Mouse (Mus musculus): ENCODE results near the gene Gabbr1. TPM values are rescaled to one million over a fixed set of nuclear protein-coding genes. Genes with fewer than 3 reads are reported as not detected.

Gabbr1 gene
- polyA plus RNA-seq, 1 experiment from 2014 or later, result 14.5 TPM

DNA sequence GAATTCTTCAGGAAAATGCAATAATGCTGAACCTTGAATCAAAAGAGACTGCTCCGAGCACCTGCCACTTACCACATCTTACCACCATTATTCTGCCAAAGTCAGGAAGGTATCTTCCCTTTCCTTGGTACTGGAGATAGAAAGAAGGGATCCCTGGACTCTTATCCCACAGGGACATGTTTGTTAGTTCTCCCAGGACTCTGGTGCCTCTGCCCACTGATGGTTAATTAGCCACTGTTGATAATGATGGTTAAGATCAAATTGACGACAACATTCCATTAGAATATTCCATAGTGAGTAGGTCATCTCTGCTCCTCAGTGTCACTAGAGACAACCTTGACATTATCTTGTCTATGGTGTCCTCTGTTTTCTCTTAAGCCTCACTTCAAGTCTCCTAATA lies 74.2 kb downstream of the Gabbr1 start, which contains the start of gene Olfr92:
Olfr92 (minus strand) TSS at position 101 of the 400 bp plus-strand sequence.
- H3K9me3 ChIP-seq (ENCODE audit: control insufficient read depth, low read length), result no peaks in the 10 kb centered on the region
- 92% methylated on average over 2 of the region's 2 CpGs for WGBS
- no peaks in the 10 kb centered on the region for H3K27me3 ChIP-seq (ENCODE audit: control insufficient read depth, insufficient read depth, low read length)
- no peak within 1 kb of the TSS for H3K4me2 ChIP-seq
- no peak within 1 kb of the TSS for H3K4me3 ChIP-seq (ENCODE audit: low read depth, low read length)
- no peaks in the 10 kb centered on the region for H3K4me1 ChIP-seq (ENCODE audit: control insufficient read depth, insufficient read depth, low read length)
- H3K27ac ChIP-seq (ENCODE audit: low read depth, low read length), result no peak within 1 kb of the TSS
- H3K36me3 ChIP-seq (ENCODE audit: control insufficient read depth, insufficient read depth, low read length), result no peaks in the 10 kb centered on the region
- H3K9ac ChIP-seq (ENCODE audit: low read length), result no peak within 1 kb of the TSS
- DNase-seq (ENCODE audit: low spot score, missing footprints) (no peak), ATAC-seq (ENCODE audit: low FRiP score) (no peak)

Other genes with a start within 250 kb of the Gabbr1 start
- not detected in 2 replicates for gene H2-M10.6, start 233.8 kb upstream of the Gabbr1 start, polyA plus RNA-seq (2014; fragmentation: Nextera tagmentation; extraction: Ambion mirVana)
- 32.4 and 35.0 TPM in 2 replicates for gene Trim26, start 208.8 kb upstream of the Gabbr1 start, polyA plus RNA-seq (2014; fragmentation: Nextera tagmentation; extraction: Ambion mirVana)
- 0.48 and 0.51 TPM in 2 replicates for gene Trim15, start 178.8 kb upstream of the Gabbr1 start, polyA plus RNA-seq (2014; fragmentation: Nextera tagmentation; extraction: Ambion mirVana)
- 7.7 and 8.1 TPM in 2 replicates for gene Trim10, start 176.4 kb upstream of the Gabbr1 start, polyA plus RNA-seq (2014; fragmentation: Nextera tagmentation; extraction: Ambion mirVana)
- not detected in 2 replicates for gene Trim40, start 155.8 kb upstream of the Gabbr1 start, polyA plus RNA-seq (2014; fragmentation: Nextera tagmentation; extraction: Ambion mirVana)
- gene Trim31, start 147.8 kb upstream of the Gabbr1 start, polyA plus RNA-seq (2014; fragmentation: Nextera tagmentation; extraction: Ambion mirVana), result not detected in 2 replicates
- gene Rnf39, start 103.0 kb upstream of the Gabbr1 start, polyA plus RNA-seq (2014; fragmentation: Nextera tagmentation; extraction: Ambion mirVana), result 0.46 TPM in 2 replicates
- 152 and 157 TPM in 2 replicates for gene Ppp1r11, start 94.2 kb upstream of the Gabbr1 start, polyA plus RNA-seq (2014; fragmentation: Nextera tagmentation; extraction: Ambion mirVana)
- gene Znrd1, start 87.4 kb upstream of the Gabbr1 start, polyA plus RNA-seq (2014; fragmentation: Nextera tagmentation; extraction: Ambion mirVana), result 83.5 and 86.7 TPM in 2 replicates
- 8.5 and 9.4 TPM in 2 replicates for gene Znrd1as, start 87.4 kb upstream of the Gabbr1 start, polyA plus RNA-seq (2014; fragmentation: Nextera tagmentation; extraction: Ambion mirVana)
- gene 2410137M14Rik, start 64.7 kb upstream of the Gabbr1 start, polyA plus RNA-seq (2014; fragmentation: Nextera tagmentation; extraction: Ambion mirVana), result 0.39 TPM in 1 of 2 replicates, not detected in the other
- gene H2-M5, start 56.4 kb upstream of the Gabbr1 start, polyA plus RNA-seq (2014; fragmentation: Nextera tagmentation; extraction: Ambion mirVana), result 0.41 and 0.67 TPM in 2 replicates
- gene Zfp57, start 44.8 kb upstream of the Gabbr1 start, polyA plus RNA-seq (2014; fragmentation: Nextera tagmentation; extraction: Ambion mirVana), result 89.9 and 102 TPM in 2 replicates
- gene Mog, start 22.6 kb upstream of the Gabbr1 start, polyA plus RNA-seq (2014; fragmentation: Nextera tagmentation; extraction: Ambion mirVana), result 0.18 and 0.42 TPM in 2 replicates
- gene Olfr90, start 42.5 kb downstream of the Gabbr1 start, polyA plus RNA-seq (2014; fragmentation: Nextera tagmentation; extraction: Ambion mirVana), result not detected in 2 replicates
- gene Olfr91, start 52.3 kb downstream of the Gabbr1 start, polyA plus RNA-seq (2014; fragmentation: Nextera tagmentation; extraction: Ambion mirVana), result not detected in 2 replicates
- not detected in 2 replicates for gene Olfr92, start 74.1 kb downstream of the Gabbr1 start, polyA plus RNA-seq (2014; fragmentation: Nextera tagmentation; extraction: Ambion mirVana)
- not detected in 2 replicates for gene Olfr93, start 115.5 kb downstream of the Gabbr1 start, polyA plus RNA-seq (2014; fragmentation: Nextera tagmentation; extraction: Ambion mirVana)
- gene Ubd, start 147.9 kb downstream of the Gabbr1 start, polyA plus RNA-seq (2014; fragmentation: Nextera tagmentation; extraction: Ambion mirVana), result not detected in 2 replicates
- not detected in 2 replicates for gene Olfr94, start 155.0 kb downstream of the Gabbr1 start, polyA plus RNA-seq (2014; fragmentation: Nextera tagmentation; extraction: Ambion mirVana)
- not detected in 2 replicates for gene Olfr95, start 167.2 kb downstream of the Gabbr1 start, polyA plus RNA-seq (2014; fragmentation: Nextera tagmentation; extraction: Ambion mirVana)
- not detected in 2 replicates for gene Olfr96, start 174.2 kb downstream of the Gabbr1 start, polyA plus RNA-seq (2014; fragmentation: Nextera tagmentation; extraction: Ambion mirVana)
- not detected in 2 replicates for gene Olfr97, start 191.4 kb downstream of the Gabbr1 start, polyA plus RNA-seq (2014; fragmentation: Nextera tagmentation; extraction: Ambion mirVana)
- not detected in 2 replicates for gene Olfr98, start 217.8 kb downstream of the Gabbr1 start, polyA plus RNA-seq (2014; fragmentation: Nextera tagmentation; extraction: Ambion mirVana)
- gene H2-M3, start 224.3 kb downstream of the Gabbr1 start, polyA plus RNA-seq (2014; fragmentation: Nextera tagmentation; extraction: Ambion mirVana), result 1.4 and 1.8 TPM in 2 replicates
- gene Olfr99, start 237.5 kb downstream of the Gabbr1 start, polyA plus RNA-seq (2014; fragmentation: Nextera tagmentation; extraction: Ambion mirVana), result not detected in 2 replicates

All from midbrain, embryonic 11.5 days (tissue).